Mouse (Mus musculus) stomach, postnatal 0 days (tissue): Measurements from ENCODE around the gene Ccdc163.

Source experiments
- CTCF ChIP-seq: IDR thresholded peaks from 2 replicates; pipeline ENCODE4 v1.5.1; 2016; ENCODE audit warnings: antibody characterized with exemption, low read depth, mild to moderate bottlenecking, moderate library complexity
- EP300 ChIP-seq: optimal IDR thresholded peaks from 2 replicates; pipeline ENCODE3; 2016; ENCODE audit warnings: antibody characterized with exemption

- no peak for TF ChIP-seq CTCF
- TF ChIP-seq EP300 = no peak
Observed at GRCm38 (mm10) chr4:116677808-116678207, 30.5 kb upstream of the Ccdc163 start.
